Comparison of ENCODE assay signal across 24 mouse cellular contexts in genomic region chr16:26454163-26454562, GRCm38 (mm10). TPM values are rescaled to one million over a fixed set of nuclear protein-coding genes. Genes with fewer than 3 reads are reported as not detected.
DNase-seq lines count a peak whose midpoint lies in the region; ATAC-seq and TF ChIP-seq lines count a peak whose summit lies in the region.
"Had no signal": no experiment of that assay in that cellular context is flagged by ENCODE, and none has a peak within 500 bp of the region (broad histone marks: within the 10 kb centered on the region; RNA-seq: fewer than 3 reads in every experiment).

No protein-coding gene starts in this region.

- no peak overlapping the region for H3K4me2 ChIP-seq in intestine, embryonic 14.5 days (ENCODE audit: low read length)
- H3K4me2 ChIP-seq in intestine, postnatal 0 days (replicated peaks; ENCODE audit: low read depth), result no peak overlapping the region
- H3K4me2 ChIP-seq in kidney, embryonic 16.5 days (replicated peaks; ENCODE audit: low read depth, low read length), result no peak overlapping the region
- no peak overlapping the region for H3K4me2 ChIP-seq in hindbrain, embryonic 14.5 days (replicated peaks)
- H3K4me2 ChIP-seq: embryonic facial prominence, embryonic 15.5 days; heart, embryonic 15.5 days; hindbrain, embryonic 13.5 days had no signal

- no peak overlapping the region for H3K9ac ChIP-seq in intestine, embryonic 14.5 days (ENCODE audit: low read length)
- no peak overlapping the region for H3K9ac ChIP-seq in intestine, postnatal 0 days (ENCODE audit: low read depth, low read length)
- no peak overlapping the region for H3K9ac ChIP-seq in kidney, embryonic 16.5 days (replicated peaks; ENCODE audit: low read length)
- H3K9ac ChIP-seq in hindbrain, embryonic 14.5 days, result no peak overlapping the region
- H3K9ac ChIP-seq: embryonic facial prominence, embryonic 15.5 days; heart, embryonic 15.5 days; hindbrain, embryonic 13.5 days had no signal

- TF ChIP-seq CTCF in intestine, postnatal 0 days (IDR thresholded peaks at IDR 0.05; ENCODE audit: low read depth), result no peak

- no peaks in the 10 kb centered on the region for H3K4me1 ChIP-seq in intestine, embryonic 14.5 days (replicated peaks; ENCODE audit: control insufficient read depth, insufficient read depth, low read length)
- H3K4me1 ChIP-seq in intestine, postnatal 0 days (replicated peaks; ENCODE audit: control insufficient read depth, insufficient read depth, low read length), result no peaks in the 10 kb centered on the region
- H3K4me1 ChIP-seq in kidney, embryonic 16.5 days (ENCODE audit: insufficient read depth, low read length), result no peaks in the 10 kb centered on the region
- no peaks in the 10 kb centered on the region for H3K4me1 ChIP-seq in hindbrain, embryonic 14.5 days (replicated peaks; ENCODE audit: control insufficient read depth, insufficient read depth, low read length)
- H3K4me1 ChIP-seq: embryonic facial prominence, embryonic 15.5 days; forebrain, embryonic 10.5 days; heart, embryonic 10.5 days; heart, embryonic 15.5 days; hindbrain, embryonic 13.5 days had no signal

- H3K9me3 ChIP-seq in intestine, embryonic 14.5 days (ENCODE audit: control insufficient read depth, low read length), result no peaks in the 10 kb centered on the region
- no peaks in the 10 kb centered on the region for H3K9me3 ChIP-seq in intestine, postnatal 0 days (ENCODE audit: control insufficient read depth)
- H3K9me3 ChIP-seq in kidney, embryonic 16.5 days (ENCODE audit: low read length), result no peaks in the 10 kb centered on the region
- H3K9me3 ChIP-seq in hindbrain, embryonic 14.5 days (ENCODE audit: control insufficient read depth, low read length), result no peaks in the 10 kb centered on the region
- H3K9me3 ChIP-seq: embryonic facial prominence, embryonic 15.5 days; forebrain, embryonic 10.5 days; heart, embryonic 10.5 days; heart, embryonic 15.5 days; hindbrain, embryonic 13.5 days had no signal

- no peaks in the 10 kb centered on the region for H3K36me3 ChIP-seq in intestine, embryonic 14.5 days (ENCODE audit: control insufficient read depth, insufficient read depth, low read length)
- H3K36me3 ChIP-seq in intestine, postnatal 0 days (ENCODE audit: control insufficient read depth, insufficient read depth), result no peaks in the 10 kb centered on the region
- H3K36me3 ChIP-seq in kidney, embryonic 16.5 days (ENCODE audit: insufficient read depth, low read length), result no peaks in the 10 kb centered on the region
- H3K36me3 ChIP-seq in hindbrain, embryonic 14.5 days (replicated peaks; ENCODE audit: control insufficient read depth, insufficient read depth), result no peaks in the 10 kb centered on the region
- H3K36me3 ChIP-seq: embryonic facial prominence, embryonic 15.5 days; forebrain, embryonic 10.5 days; heart, embryonic 10.5 days; heart, embryonic 15.5 days; hindbrain, embryonic 13.5 days had no signal

- 45% methylated on average over 3 of the region's 3 CpGs for WGBS in intestine, embryonic 14.5 days
- 61% methylated on average over 3 of the region's 3 CpGs for WGBS in intestine, postnatal 0 days
- WGBS in kidney, embryonic 16.5 days, result 28% methylated on average over 3 of the region's 3 CpGs
- 70% methylated on average over 3 of the region's 3 CpGs for WGBS in hindbrain, embryonic 14.5 days

- ATAC-seq in intestine, embryonic 14.5 days (replicated peaks; ENCODE audit: low FRiP score, low TSS enrichment, low read depth), result no peak
- ATAC-seq in intestine, postnatal 0 days, result no peak
- peak; percentile 80; the same call in 1 of the 2 replicates for ATAC-seq in kidney, embryonic 16.5 days (ENCODE audit: low FRiP score, low TSS enrichment)
- ATAC-seq in hindbrain, embryonic 14.5 days (ENCODE audit: low FRiP score), result no peak
- ATAC-seq: forebrain, embryonic 14.5 days had no signal

- H3K4me3 ChIP-seq in intestine, embryonic 14.5 days (ENCODE audit: low read depth, low read length), result no peak overlapping the region
- no peak overlapping the region for H3K4me3 ChIP-seq in intestine, postnatal 0 days (ENCODE audit: low read depth, low read length)
- no peak overlapping the region for H3K4me3 ChIP-seq in kidney, embryonic 16.5 days (ENCODE audit: low read length)
- no peak overlapping the region for H3K4me3 ChIP-seq in hindbrain, embryonic 14.5 days (replicated peaks; ENCODE audit: low read length)
- H3K4me3 ChIP-seq: embryonic facial prominence, embryonic 15.5 days; erythroblast, embryonic 14.5 days; forebrain, embryonic 10.5 days; gastrocnemius, adult 2 months; heart, embryonic 10.5 days; heart, embryonic 15.5 days; hindbrain, embryonic 13.5 days had no signal

- peak; percentile 51 for DNase-seq in intestine, embryonic 14.5 days (ENCODE audit: low spot score)
- DNase-seq in kidney, adult 9 months, result no peak
- DNase-seq in NIH3T3 (ENCODE audit: low read depth), result peak; percentile 6
- peak; percentile 7 to 39 for DNase-seq in kidney, postnatal 4 days
- DNase-seq in hindbrain, embryonic 14.5 days (ENCODE audit: low spot score), result no peak
- no peak for DNase-seq in thymus, postnatal 14 days
- DNase-seq: adrenal gland, adult 8-10 months; adrenal gland, postnatal 36 days; cerebellum, adult 2 months; cerebellum, postnatal 10 days; gastrocnemius, adult 2 months; heart, adult 18-20 months; heart, postnatal 14 days had no signal

- H3K27me3 ChIP-seq in intestine, embryonic 14.5 days (replicated peaks; ENCODE audit: control insufficient read depth, insufficient read depth, low read length), result no peaks in the 10 kb centered on the region
- H3K27me3 ChIP-seq in intestine, postnatal 0 days (replicated peaks; ENCODE audit: control insufficient read depth, insufficient read depth, low read length), result no peaks in the 10 kb centered on the region
- H3K27me3 ChIP-seq in kidney, embryonic 16.5 days (ENCODE audit: insufficient read depth, low read length), result no peaks in the 10 kb centered on the region
- H3K27me3 ChIP-seq in hindbrain, embryonic 14.5 days (ENCODE audit: control insufficient read depth, insufficient read depth, low read length), result no peaks in the 10 kb centered on the region
- H3K27me3 ChIP-seq: embryonic facial prominence, embryonic 15.5 days; heart, embryonic 15.5 days; hindbrain, embryonic 13.5 days had no signal

- H3K27ac ChIP-seq in intestine, embryonic 14.5 days (ENCODE audit: low read depth), result no peak overlapping the region
- H3K27ac ChIP-seq in intestine, postnatal 0 days (ENCODE audit: low read depth, low read length), result no peak overlapping the region
- 0 out of 2 replicates have a peak overlapping the region, but pooled peaks have one; percentile 15 for H3K27ac ChIP-seq in kidney, embryonic 16.5 days (ENCODE audit: low read length)
- H3K27ac ChIP-seq in hindbrain, embryonic 14.5 days, result no peak overlapping the region
- H3K27ac ChIP-seq: embryonic facial prominence, embryonic 15.5 days; forebrain, embryonic 10.5 days; gastrocnemius, adult 2 months; heart, embryonic 10.5 days; heart, embryonic 15.5 days; hindbrain, embryonic 13.5 days had no signal

RNA-seq across cellular contexts. Expression of gene Cldn16, which starts 8.8 kb away (rescaled TPM):
- polyA plus RNA-seq in intestine, embryonic 14.5 days (2014; fragmentation: Nextera tagmentation; extraction: Ambion mirVana), result not detected in 2 replicates
- not detected in 2 replicates for polyA plus RNA-seq in intestine, postnatal 0 days (2015; fragmentation: Nextera tagmentation; extraction: Ambion mirVana)
- 9.2 and 9.4 TPM in 2 replicates for polyA plus RNA-seq in kidney, embryonic 16.5 days (2015; fragmentation: Nextera tagmentation; extraction: Ambion mirVana)
- polyA plus RNA-seq in hindbrain, embryonic 14.5 days (2014; fragmentation: Nextera tagmentation; extraction: Ambion mirVana), result not detected in 2 replicates
- polyA plus RNA-seq: C2C12; cerebellum, adult 2 months; embryonic facial prominence, embryonic 11.5 days; embryonic facial prominence, embryonic 15.5 days; erythroblast, embryonic 14.5 days; forebrain, embryonic 10.5 days; forebrain, embryonic 14.5 days; heart, embryonic 10.5 days; heart, embryonic 15.5 days; hindbrain, embryonic 13.5 days had no signal

Comparison
In these comparisons a context has a peak if more than half of its experiments do, and no peak if none do; other contexts are left out.
1. DNase-seq: peak in intestine, embryonic 14.5 days (single experiment), NIH3T3 (single experiment) and kidney, postnatal 4 days (2 of 2); none in kidney, adult 9 months (single experiment), hindbrain, embryonic 14.5 days (single experiment) and thymus, postnatal 14 days (single experiment).